Mouse (Mus musculus) mesoderm, embryonic 11.5 days (tissue): Measurements from ENCODE around the gene Olfr568.

Experiments
- DNase-seq: peaks from one replicate; pipeline ENCODE4 v3.0.0-alpha.2; 2012; ENCODE audit warnings: low read depth, low spot score

The Olfr568 gene

GRCm38 (mm10) chr7:102876822-102877221 lies at the start of gene Olfr568:
TSS of gene Olfr568 (plus strand) at chr7:102877122.
- no peak for DNase-seq

- no peak for DNase-seq
Observed at GRCm38 (mm10) chr7:102855807-102856206, 21.1 kb upstream of the Olfr568 start.

- DNase-seq = no peak
Observed at GRCm38 (mm10) chr7:102858665-102859064, 18.3 kb upstream of the Olfr568 start, which contains the start of gene Olfr566. TSS of gene Olfr566 (minus strand) at chr7:102858765.

GRCm38 (mm10) chr7:102890782-102891181 lies 13.9 kb downstream of the Olfr568 start, which contains the start of gene Olfr569:
TSS of gene Olfr569 (minus strand) at chr7:102890882.
- DNase-seq = no peak

GRCm38 (mm10) chr7:102915261-102915660 lies 38.3 kb downstream of the Olfr568 start:
- no peak for DNase-seq

- no peak for DNase-seq
Observed at GRCm38 (mm10) chr7:102916405-102916804, 39.5 kb downstream of the Olfr568 start.

- peak; percentile 29 for DNase-seq
Observed at GRCm38 (mm10) chr7:102917032-102917875, 40.3 kb downstream of the Olfr568 start, which contains the start of gene Olfr571. TSS of gene Olfr571 (minus strand) at chr7:102917536.

GRCm38 (mm10) chr7:102919632-102920031 lies 42.7 kb downstream of the Olfr568 start:
- DNase-seq = peak; percentile 62

- no peak for DNase-seq
Observed at GRCm38 (mm10) chr7:102924109-102924508, 47.2 kb downstream of the Olfr568 start, which contains the start of gene Olfr572. TSS of gene Olfr572 (plus strand) at chr7:102924409.

- DNase-seq = no peak
Observed at GRCm38 (mm10) chr7:102927105-102927504, 50.2 kb downstream of the Olfr568 start.
